ENCODE assay signal across 15 mouse cellular contexts in the genomic region with DNA sequence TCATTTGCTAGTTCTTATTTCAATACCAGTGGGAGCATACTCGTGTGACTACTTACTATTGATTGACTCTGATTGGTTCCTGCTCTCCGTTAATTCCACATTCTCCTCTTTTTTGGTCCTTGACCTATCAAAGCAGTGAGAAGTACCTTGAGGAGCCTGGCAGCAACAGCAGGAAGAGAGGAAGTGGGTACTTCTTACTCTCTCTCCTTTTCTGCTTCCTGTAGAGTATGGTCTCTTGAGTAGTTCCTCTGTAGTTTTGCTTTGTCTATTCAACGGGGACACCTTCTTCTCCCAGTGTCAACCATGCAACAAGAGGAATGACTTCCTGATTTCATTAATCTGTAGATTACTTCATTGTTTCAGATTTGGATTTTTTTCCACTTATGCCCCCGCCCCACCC.
"Had no signal": no experiment of that assay in that cellular context is flagged by ENCODE, and none has a peak within 500 bp of the region (broad histone marks: within the 10 kb centered on the region; RNA-seq: fewer than 3 reads in every experiment).

No protein-coding gene starts in this region.

- H3K36me3 ChIP-seq: kidney, embryonic 15.5 days; limb, embryonic 13.5 days; midbrain, embryonic 13.5 days; neural tube, embryonic 12.5 days had no signal

- H3K9ac ChIP-seq: kidney, embryonic 15.5 days; limb, embryonic 13.5 days; liver, embryonic 14.5 days; midbrain, embryonic 13.5 days; neural tube, embryonic 12.5 days had no signal

- H3K4me3 ChIP-seq: kidney, embryonic 15.5 days; limb, embryonic 13.5 days; midbrain, embryonic 13.5 days; myocyte; neural tube, embryonic 12.5 days had no signal

- ATAC-seq: intestine, embryonic 16.5 days; midbrain, embryonic 13.5 days had no signal

- DNase-seq: kidney, adult 2 months; kidney, postnatal 14 days; left cerebral cortex, postnatal 4 days; lung, adult 18-20 months; lung, postnatal 4 days; retina, postnatal 1 day; right cerebral cortex, postnatal 4 days; spleen, adult 18-20 months had no signal

- H3K4me1 ChIP-seq: kidney, embryonic 15.5 days; limb, embryonic 13.5 days; midbrain, embryonic 13.5 days; neural tube, embryonic 12.5 days had no signal

- H3K9me3 ChIP-seq: kidney, embryonic 15.5 days; limb, embryonic 13.5 days; midbrain, embryonic 13.5 days; neural tube, embryonic 12.5 days had no signal

- H3K4me2 ChIP-seq: kidney, embryonic 15.5 days; limb, embryonic 13.5 days; midbrain, embryonic 13.5 days; neural tube, embryonic 12.5 days had no signal

- H3K27me3 ChIP-seq: kidney, embryonic 15.5 days; limb, embryonic 13.5 days; midbrain, embryonic 13.5 days; neural tube, embryonic 12.5 days had no signal

- H3K27ac ChIP-seq: kidney, embryonic 15.5 days; limb, embryonic 13.5 days; liver, embryonic 14.5 days; midbrain, embryonic 13.5 days; neural tube, embryonic 12.5 days had no signal
